Mouse (Mus musculus): ENCODE results near the gene Ifi27l2b. TPM values are rescaled to one million over a fixed set of nuclear protein-coding genes. Genes with fewer than 3 reads are reported as not detected.

Ifi27l2b gene
- total RNA-seq, 2 experiments from 2014 or later: not detected

GRCm38 (mm10) chr12:103443524-103443923 is 13.5 kb downstream of the Ifi27l2b start, which contains the start of gene Ifi27l2a:
Gene Ifi27l2a (minus strand): TSS chr12:103443680.
- ATAC-seq (replicated peaks; ENCODE audit: low FRiP score, poor library complexity, severe bottlenecking): no peak

DNA sequence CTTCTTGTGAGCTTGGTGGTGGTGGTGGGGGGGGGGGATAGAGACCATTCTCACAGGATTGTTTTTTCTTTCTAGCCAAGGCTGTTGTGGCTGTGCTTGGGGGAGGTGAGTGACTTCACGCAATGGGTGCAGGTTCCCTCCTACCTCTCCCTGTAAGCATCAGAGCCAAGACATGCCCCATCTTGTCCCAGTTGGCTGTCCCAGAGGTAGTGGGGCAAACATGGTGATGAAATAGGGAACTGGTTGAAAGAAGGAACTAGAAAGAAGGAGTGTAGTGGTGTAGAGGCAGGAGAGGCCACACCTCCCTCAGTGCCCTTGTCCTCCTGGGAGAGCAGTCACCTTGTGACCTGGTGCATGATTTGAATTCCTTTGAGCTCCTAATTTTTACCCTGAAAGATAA is 19.4 kb downstream of the Ifi27l2b start:
- ATAC-seq (replicated peaks; ENCODE audit: low FRiP score, poor library complexity, severe bottlenecking): no peak

GRCm38 (mm10) chr12:103434861-103435260 is 22.2 kb downstream of the Ifi27l2b start:
- no peak for ATAC-seq (replicated peaks; ENCODE audit: low FRiP score, poor library complexity, severe bottlenecking)

GRCm38 (mm10) chr12:103433986-103434731 is 22.9 kb downstream of the Ifi27l2b start, which contains the start of gene Ifi27:
Gene Ifi27 (plus strand): TSS chr12:103434211.
- peak; percentile 94 for ATAC-seq (replicated peaks; ENCODE audit: low FRiP score, poor library complexity, severe bottlenecking)

DNA sequence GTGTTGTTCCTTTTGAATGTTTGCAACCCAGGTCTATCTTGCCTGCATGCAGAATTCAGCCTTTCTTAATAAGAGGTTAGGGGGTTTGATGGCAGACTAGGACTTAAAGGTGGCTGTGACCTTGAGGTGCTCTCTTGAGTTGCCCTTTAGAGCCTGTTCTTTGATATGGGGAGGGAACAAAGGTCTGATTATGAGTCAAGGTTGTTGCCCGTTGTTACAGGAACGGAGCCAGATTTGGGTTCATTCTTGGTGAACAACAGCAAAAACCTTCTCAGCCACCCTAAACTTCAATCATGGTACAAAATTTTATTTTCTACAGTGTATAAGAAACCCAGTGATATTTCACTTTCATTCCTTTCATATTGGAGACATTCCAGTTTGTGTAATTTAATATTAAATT is 23.6 kb downstream of the Ifi27l2b start:
- ATAC-seq (replicated peaks; ENCODE audit: low FRiP score, poor library complexity, severe bottlenecking): no peak

GRCm38 (mm10) chr12:103426710-103427109 is 30.3 kb downstream of the Ifi27l2b start:
- no peak for ATAC-seq (replicated peaks; ENCODE audit: low FRiP score, poor library complexity, severe bottlenecking)

GRCm38 (mm10) chr12:103425729-103426470 is 31.1 kb downstream of the Ifi27l2b start, which contains the start of gene Ddx24:
Gene Ddx24 (minus strand): TSS chr12:103425830.
- peak; percentile 98 for ATAC-seq (replicated peaks; ENCODE audit: low FRiP score, poor library complexity, severe bottlenecking)

DNA sequence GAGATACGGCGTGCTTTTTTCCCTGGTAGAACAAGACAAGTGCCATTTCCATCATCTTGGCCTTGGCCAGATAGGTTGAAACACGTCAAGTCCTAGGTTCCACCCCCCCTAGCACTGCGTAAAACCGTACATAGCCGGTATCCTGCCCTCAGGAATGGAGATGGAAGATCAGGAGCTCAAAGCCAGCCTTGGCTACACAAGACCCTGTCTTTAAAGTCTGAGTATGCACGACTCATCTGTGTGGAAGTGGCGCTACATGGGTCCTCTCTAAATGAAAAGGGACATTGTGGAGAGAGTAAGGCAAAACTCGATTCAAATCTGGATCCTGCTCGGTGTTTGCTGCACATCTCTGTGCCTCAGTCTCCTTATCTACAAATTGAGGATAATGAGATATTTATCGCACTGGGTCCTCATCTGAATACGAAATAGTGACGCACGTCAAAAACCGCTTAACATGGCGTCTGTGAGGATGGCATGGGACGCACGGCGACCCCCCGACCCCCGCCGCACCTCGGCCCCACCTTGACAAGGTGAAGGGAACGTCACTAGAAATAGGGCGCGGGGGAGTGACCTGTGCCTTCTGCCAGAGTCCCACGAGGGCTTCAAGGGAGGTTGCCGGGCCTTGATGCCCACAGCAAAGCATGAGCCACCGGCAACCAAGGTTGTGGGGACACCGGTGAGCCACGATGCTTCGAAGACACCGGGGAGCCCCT is 31.9 kb downstream of the Ifi27l2b start:
- ATAC-seq (replicated peaks; ENCODE audit: low FRiP score, poor library complexity, severe bottlenecking): peak; percentile 47

- no peak for ATAC-seq (replicated peaks; ENCODE audit: low FRiP score, poor library complexity, severe bottlenecking)
Observed at GRCm38 (mm10) chr12:103408144-103408543, 48.9 kb downstream of the Ifi27l2b start.

DNA sequence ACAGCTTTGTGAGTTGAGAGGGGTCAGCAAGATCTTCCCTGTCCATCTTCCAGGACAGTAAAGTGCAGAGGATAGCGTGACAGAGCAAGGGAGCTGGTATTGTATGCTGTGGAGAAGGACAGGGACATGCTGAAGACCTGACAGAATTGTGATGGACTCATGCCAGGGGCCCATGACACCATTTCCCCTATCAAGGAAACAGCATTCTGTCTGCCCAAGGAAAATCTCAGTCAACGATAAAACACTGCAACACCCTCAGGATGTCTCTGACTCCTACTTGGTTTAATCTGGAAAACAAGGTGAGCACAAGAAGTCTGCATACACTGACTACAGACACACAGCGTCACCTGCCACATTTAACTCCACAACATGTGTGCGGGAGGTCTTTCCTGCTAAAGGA is 49.3 kb downstream of the Ifi27l2b start, which contains the start of gene 9330161L09Rik:
Gene 9330161L09Rik, minus strand, starts transcription at position 101 of the 400 bp plus-strand sequence.
- ATAC-seq (replicated peaks; ENCODE audit: low FRiP score, poor library complexity, severe bottlenecking): no peak

DNA sequence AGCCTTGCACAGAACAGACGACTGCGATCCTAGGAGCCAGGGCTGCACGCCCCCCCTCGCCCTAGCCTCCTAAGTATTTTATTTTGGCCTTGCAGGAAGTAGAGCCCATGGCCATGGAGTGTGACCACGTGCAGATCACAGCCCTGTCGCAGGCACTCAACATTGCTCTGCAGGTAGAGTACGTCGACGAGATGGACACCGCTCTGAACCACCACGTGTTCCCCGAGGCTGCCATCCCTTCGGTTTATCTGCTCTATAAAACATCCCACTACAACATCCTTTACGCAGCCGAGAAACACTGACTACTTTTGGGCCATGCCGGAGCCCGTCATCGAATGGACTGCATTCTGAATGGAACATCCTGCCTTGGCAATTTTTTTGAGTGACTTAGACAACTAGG is 52.9 kb downstream of the Ifi27l2b start:
- no peak for ATAC-seq (replicated peaks; ENCODE audit: low FRiP score, poor library complexity, severe bottlenecking)

Other genes starting within 250 kb of the Ifi27l2b start
- not detected in 2 replicates for gene Prima1, start 215.1 kb downstream of the Ifi27l2b start, total RNA-seq (2015; ENCODE audit: low replicate concordance)
- gene Prima1, start 215.1 kb downstream of the Ifi27l2b start, total RNA-seq (2017; ENCODE audit: low replicate concordance): not detected in 2 replicates
- not detected in 2 replicates for gene Fam181a, start 146.2 kb downstream of the Ifi27l2b start, total RNA-seq (2015; ENCODE audit: low replicate concordance)
- gene Fam181a, start 146.2 kb downstream of the Ifi27l2b start, total RNA-seq (2017; ENCODE audit: low replicate concordance): not detected in 2 replicates
- gene Asb2, start 101.2 kb downstream of the Ifi27l2b start, total RNA-seq (2015; ENCODE audit: low replicate concordance): 0.63 TPM in 1 of 2 replicates, not detected in the other
- 0.09 and 0.28 TPM in 2 replicates for gene Asb2, start 101.2 kb downstream of the Ifi27l2b start, total RNA-seq (2017; ENCODE audit: low replicate concordance)
- gene Otub2, start 68.5 kb downstream of the Ifi27l2b start, total RNA-seq (2015; ENCODE audit: low replicate concordance): 46.6 and 48.4 TPM in 2 replicates
- 67.2 and 67.9 TPM in 2 replicates for gene Otub2, start 68.5 kb downstream of the Ifi27l2b start, total RNA-seq (2017; ENCODE audit: low replicate concordance)
- gene 9330161L09Rik, start 49.4 kb downstream of the Ifi27l2b start, total RNA-seq (2015; ENCODE audit: low replicate concordance): not detected in 2 replicates
- 0.42 TPM in 1 of 2 replicates, not detected in the other for gene 9330161L09Rik, start 49.4 kb downstream of the Ifi27l2b start, total RNA-seq (2017; ENCODE audit: low replicate concordance)
- 21.5 and 31.8 TPM in 2 replicates for gene Ddx24, start 31.4 kb downstream of the Ifi27l2b start, total RNA-seq (2015; ENCODE audit: low replicate concordance)
- 46.3 and 55.2 TPM in 2 replicates for gene Ddx24, start 31.4 kb downstream of the Ifi27l2b start, total RNA-seq (2017; ENCODE audit: low replicate concordance)
- 125 and 138 TPM in 2 replicates for gene Ifi27, start 23.0 kb downstream of the Ifi27l2b start, total RNA-seq (2015; ENCODE audit: low replicate concordance)
- 117 and 145 TPM in 2 replicates for gene Ifi27, start 23.0 kb downstream of the Ifi27l2b start, total RNA-seq (2017; ENCODE audit: low replicate concordance)
- 7.5 and 30.9 TPM in 2 replicates for gene Ifi27l2a, start 13.5 kb downstream of the Ifi27l2b start, total RNA-seq (2015; ENCODE audit: low replicate concordance)
- 3.2 and 26.5 TPM in 2 replicates for gene Ifi27l2a, start 13.5 kb downstream of the Ifi27l2b start, total RNA-seq (2017; ENCODE audit: low replicate concordance)
- not detected in 2 replicates for gene Ppp4r4, start 75.1 kb upstream of the Ifi27l2b start, total RNA-seq (2015; ENCODE audit: low replicate concordance)
- 0.42 TPM in 1 of 2 replicates, not detected in the other for gene Ppp4r4, start 75.1 kb upstream of the Ifi27l2b start, total RNA-seq (2017; ENCODE audit: low replicate concordance)
- not detected in 2 replicates for gene Serpina10, start 174.2 kb upstream of the Ifi27l2b start, total RNA-seq (2015; ENCODE audit: low replicate concordance)
- gene Serpina10, start 174.2 kb upstream of the Ifi27l2b start, total RNA-seq (2017; ENCODE audit: low replicate concordance): not detected in 2 replicates
- gene Serpina6, start 200.0 kb upstream of the Ifi27l2b start, total RNA-seq (2015; ENCODE audit: low replicate concordance): not detected in 2 replicates
- gene Serpina6, start 200.0 kb upstream of the Ifi27l2b start, total RNA-seq (2017; ENCODE audit: low replicate concordance): not detected in 2 replicates
- gene Serpina16, start 218.9 kb upstream of the Ifi27l2b start, total RNA-seq (2015; ENCODE audit: low replicate concordance): not detected in 2 replicates
- gene Serpina16, start 218.9 kb upstream of the Ifi27l2b start, total RNA-seq (2017; ENCODE audit: low replicate concordance): not detected in 2 replicates
- gene Serpina1f, start 238.3 kb upstream of the Ifi27l2b start, total RNA-seq (2015; ENCODE audit: low replicate concordance): not detected in 2 replicates
- not detected in 2 replicates for gene Serpina1f, start 238.3 kb upstream of the Ifi27l2b start, total RNA-seq (2017; ENCODE audit: low replicate concordance)